Mouse (Mus musculus): ENCODE measurements around the gene Psme1.

DNA sequence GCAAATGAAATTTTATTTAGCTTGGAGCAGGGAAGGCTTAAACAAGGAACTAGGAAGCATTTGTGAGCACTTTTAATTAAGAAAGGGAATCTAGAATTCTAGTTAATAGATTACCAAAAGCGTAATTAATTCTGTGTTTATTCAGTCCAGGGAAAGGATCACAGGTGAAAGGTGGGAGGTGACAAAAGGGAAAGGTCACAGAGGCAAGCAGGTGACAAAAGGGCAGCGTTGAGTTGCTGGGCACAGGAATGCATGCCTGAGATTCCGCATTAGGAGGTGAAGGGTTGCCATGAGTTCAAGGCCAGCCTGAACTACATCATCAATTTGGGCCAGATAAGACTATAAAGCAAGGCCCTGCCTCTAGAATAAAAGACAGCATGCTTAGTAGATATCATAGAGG is 10.4 kb upstream of the Psme1 start:
- TF ChIP-seq CTCF (IDR thresholded peaks at IDR 0.05; ENCODE audit: insufficient read depth, low read depth, low read length), result no peak
- no peak for TF ChIP-seq POLR2A (IDR thresholded peaks at IDR 0.05; ENCODE audit: insufficient read depth, low read depth, low read length)
